Mouse (Mus musculus) testis, adult 2 months (tissue): ENCODE results near the gene Sla2.

Source experiments
- CTCF ChIP-seq: fragments of 200-500 bp; IDR thresholded peaks from 2 replicates; pipeline ENCODE4 v1.5.1; 2012; ENCODE audit warnings: low read depth, mild to moderate bottlenecking, inconsistent platforms, low read length, moderate library complexity; ENCODE audit not compliant: control insufficient read depth, insufficient read depth, insufficient replicate concordance
- POLR2A ChIP-seq: fragments of 200-500 bp; IDR thresholded peaks from 2 replicates; pipeline ENCODE4 v1.6.1; 2012; ENCODE audit warnings: low read depth, mild to moderate bottlenecking, inconsistent platforms, low read length, moderate library complexity; ENCODE audit not compliant: control insufficient read depth

DNA sequence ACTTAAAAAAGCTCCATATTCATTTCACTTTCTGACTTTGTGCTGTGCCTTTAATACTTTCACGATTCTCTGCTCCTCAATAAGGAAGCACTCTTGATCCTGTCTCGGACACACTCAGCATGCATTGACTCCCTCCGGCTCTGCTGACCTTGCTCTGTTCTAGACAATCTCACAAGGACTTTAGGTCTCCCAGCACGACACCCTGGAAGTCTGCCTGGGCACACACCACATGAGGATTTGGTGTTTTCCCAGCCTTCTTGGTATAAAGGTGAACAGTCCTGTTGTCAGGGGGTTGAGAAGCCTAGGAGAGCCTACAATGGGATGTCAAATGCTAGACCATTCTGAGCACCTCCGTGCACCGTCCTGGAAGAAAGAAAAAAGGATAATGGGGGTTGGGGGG, 5.8 kb upstream of the Sla2 start:
- TF ChIP-seq CTCF (no peak), POLR2A (no peak)
